Mouse (Mus musculus): Measurements from ENCODE around the gene Zfp39. TPM values are rescaled to one million over a fixed set of nuclear protein-coding genes. Genes with fewer than 3 reads are reported as not detected.
"Not testable (repeated sequence)": the region's sequence is repeated elsewhere in the genome, so short reads cannot be mapped to it uniquely, and the experiment has no call there.

Zfp39 gene
- polyA plus RNA-seq, 1 experiment from 2014 or later = 6.1 TPM

DNA sequence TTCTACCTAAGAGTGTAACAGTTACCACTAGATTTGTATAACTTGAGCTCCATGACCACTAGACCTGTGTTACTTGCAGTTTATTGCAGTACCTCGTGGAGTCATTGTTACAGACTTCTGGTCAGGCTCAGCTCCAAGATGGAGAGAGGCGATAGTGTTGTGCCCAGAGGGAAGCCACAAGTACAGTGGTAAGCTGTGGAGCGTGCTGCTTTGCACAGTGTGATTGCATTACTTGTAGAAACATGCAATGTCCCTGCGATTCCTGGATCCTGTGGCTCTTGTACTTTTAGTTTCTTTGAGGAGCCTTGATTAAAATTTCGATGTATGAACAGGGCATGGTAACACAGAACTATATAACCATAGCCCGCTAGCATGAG, 36.1 kb downstream of the Zfp39 start:
- whole genome bisulfite sequencing (ENCODE audit: insufficient replicate concordance) = 69% methylated on average over 6 of the region's 6 CpGs
- no peak for ATAC-seq
- H3K27me3 ChIP-seq (replicated peaks) = 0 out of 2 replicates have a peak, but pooled peaks cover 6% of the 10 kb centered on the region
- H3K9me3 ChIP-seq (replicated peaks) = no peaks in the 10 kb centered on the region
- peak overlapping the region; percentile 83 for H3K9ac ChIP-seq
- H3K27ac ChIP-seq = no peak overlapping the region; the same call in 1 of the 2 replicates
- peaks cover 26% of the 10 kb centered on the region for H3K36me3 ChIP-seq
- peaks cover 17% of the 10 kb centered on the region for H3K4me1 ChIP-seq
- H3K4me3 ChIP-seq = peak overlapping the region; percentile 82
- peak overlapping the region; percentile 87 for H3K4me2 ChIP-seq

DNA sequence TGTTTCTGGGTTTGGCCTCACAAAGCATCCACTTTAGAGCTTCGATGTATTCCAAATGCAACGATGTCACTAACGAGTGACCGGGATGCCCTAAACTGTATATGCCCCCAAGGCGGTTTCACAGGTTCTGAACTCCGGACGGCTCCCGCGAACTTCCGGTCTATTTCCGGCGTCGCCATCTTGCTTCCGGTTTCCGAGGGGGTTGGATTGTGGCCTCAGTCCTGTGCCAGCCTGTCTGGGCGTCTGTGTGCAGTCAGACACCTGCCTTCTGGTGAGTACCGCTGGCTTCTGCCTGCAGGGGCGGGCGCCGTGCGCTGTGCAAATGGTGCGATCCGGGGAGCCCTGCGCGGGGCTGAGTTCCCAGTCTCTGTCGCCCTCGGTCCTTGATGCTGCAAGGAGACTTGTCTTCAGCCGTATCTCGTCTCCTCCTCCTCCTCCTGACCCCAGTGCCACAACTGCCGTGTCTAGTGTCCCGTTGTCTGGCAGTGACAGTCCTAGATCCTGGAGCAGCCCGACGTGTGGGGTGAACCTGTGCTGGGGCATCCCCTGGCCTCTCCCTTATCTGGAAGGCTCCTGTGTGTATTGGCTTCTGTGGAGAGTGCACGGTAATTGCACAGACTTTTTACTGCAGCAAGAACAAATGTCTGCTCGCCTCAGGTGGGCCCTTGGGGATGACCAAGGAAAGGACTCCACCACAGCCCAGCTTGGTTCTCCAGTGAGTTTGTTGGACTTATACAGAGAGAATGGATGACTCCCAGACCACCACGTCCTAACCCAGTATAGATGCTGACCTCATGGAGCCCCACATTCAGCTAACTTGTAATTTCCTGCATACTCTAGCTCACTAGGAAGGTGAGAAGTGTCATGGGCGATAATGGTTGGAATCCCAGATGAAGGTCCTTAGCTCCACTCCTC, 36.7 kb downstream of the Zfp39 start, which contains the start of gene 2810021J22Rik:
Gene 2810021J22Rik, plus strand, starts transcription at position 178 of the 915 bp plus-strand sequence.
- H3K9ac ChIP-seq = peak within 1 kb of the TSS; percentile 83
- H3K36me3 ChIP-seq = peaks cover 26% of the 10 kb centered on the region
- WGBS (ENCODE audit: insufficient replicate concordance) = 3% methylated on average over 37 of the region's 37 CpGs
- no peaks in the 10 kb centered on the region for H3K9me3 ChIP-seq (replicated peaks)
- 0 out of 2 replicates have a peak, but pooled peaks cover 6% of the 10 kb centered on the region for H3K27me3 ChIP-seq (replicated peaks)
- H3K4me2 ChIP-seq = peak within 1 kb of the TSS; percentile 87
- H3K4me1 ChIP-seq = peaks cover 17% of the 10 kb centered on the region
- H3K4me3 ChIP-seq = peak within 1 kb of the TSS; percentile 82
- peak; percentile 91 for ATAC-seq
- H3K27ac ChIP-seq = peak within 1 kb of the TSS; percentile 91

DNA sequence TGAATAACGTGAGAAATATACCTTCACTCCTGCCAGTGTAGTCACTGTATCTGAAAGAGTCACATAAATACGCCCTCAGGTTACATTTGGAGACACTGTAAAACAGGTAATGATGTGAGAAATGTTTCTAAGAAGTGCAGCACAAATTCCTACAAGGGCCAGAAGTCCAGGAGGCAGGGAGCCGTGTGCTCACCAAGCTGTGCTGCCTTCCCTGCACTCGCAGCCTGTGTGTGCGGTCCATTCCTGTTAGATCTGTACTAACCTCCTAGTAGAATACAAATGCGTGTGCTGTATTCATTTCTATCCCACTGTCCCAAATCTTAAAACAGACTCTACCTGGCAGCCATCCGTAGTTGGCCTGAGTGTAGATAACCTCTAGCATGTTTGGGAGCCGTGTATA, 43.3 kb downstream of the Zfp39 start:
- 85% methylated on average over 8 of the region's 8 CpGs for WGBS (ENCODE audit: insufficient replicate concordance)
- no peak overlapping the region for H3K9ac ChIP-seq
- peaks cover 51% of the 10 kb centered on the region for H3K36me3 ChIP-seq
- no peak overlapping the region for H3K4me2 ChIP-seq
- no peaks in the 10 kb centered on the region for H3K4me1 ChIP-seq
- no peak overlapping the region for H3K4me3 ChIP-seq
- peaks cover 29% of the 10 kb centered on the region for H3K9me3 ChIP-seq (replicated peaks)
- 0 out of 2 replicates have a peak, but pooled peaks cover 4% of the 10 kb centered on the region for H3K27me3 ChIP-seq (replicated peaks)
- no peak for ATAC-seq
- H3K27ac ChIP-seq = no peak overlapping the region

DNA sequence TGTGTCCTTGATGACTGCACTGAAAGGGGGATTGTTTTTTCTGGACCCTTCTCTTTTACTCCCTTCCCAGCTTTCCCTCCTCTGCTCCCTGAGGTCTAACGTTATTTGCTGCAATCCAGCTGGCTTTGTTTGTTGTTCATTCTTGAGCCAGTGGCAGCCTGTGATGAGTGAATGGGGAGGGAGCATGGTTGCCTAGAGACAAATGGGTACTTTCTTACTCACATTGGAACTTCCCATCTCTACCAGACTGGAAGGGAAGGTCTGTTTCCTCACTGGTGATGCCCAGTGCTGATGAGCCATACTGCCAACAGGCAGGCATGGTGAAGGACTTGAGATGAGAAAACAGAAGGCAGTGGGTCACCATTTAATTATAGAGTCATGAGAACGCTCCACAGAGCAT, 54.3 kb downstream of the Zfp39 start:
- no peak for ATAC-seq
- WGBS (ENCODE audit: insufficient replicate concordance) = 59% methylated on average over 2 of the region's 2 CpGs
- H3K4me3 ChIP-seq = no peak overlapping the region
- H3K27ac ChIP-seq = no peak overlapping the region
- H3K36me3 ChIP-seq = peaks cover 40% of the 10 kb centered on the region
- 0 out of 2 replicates have a peak, but pooled peaks cover 5% of the 10 kb centered on the region for H3K27me3 ChIP-seq (replicated peaks)
- H3K4me1 ChIP-seq = peaks cover 10% of the 10 kb centered on the region
- H3K4me2 ChIP-seq = no peak overlapping the region
- no peak overlapping the region for H3K9ac ChIP-seq
- H3K9me3 ChIP-seq (replicated peaks) = no peaks in the 10 kb centered on the region

DNA sequence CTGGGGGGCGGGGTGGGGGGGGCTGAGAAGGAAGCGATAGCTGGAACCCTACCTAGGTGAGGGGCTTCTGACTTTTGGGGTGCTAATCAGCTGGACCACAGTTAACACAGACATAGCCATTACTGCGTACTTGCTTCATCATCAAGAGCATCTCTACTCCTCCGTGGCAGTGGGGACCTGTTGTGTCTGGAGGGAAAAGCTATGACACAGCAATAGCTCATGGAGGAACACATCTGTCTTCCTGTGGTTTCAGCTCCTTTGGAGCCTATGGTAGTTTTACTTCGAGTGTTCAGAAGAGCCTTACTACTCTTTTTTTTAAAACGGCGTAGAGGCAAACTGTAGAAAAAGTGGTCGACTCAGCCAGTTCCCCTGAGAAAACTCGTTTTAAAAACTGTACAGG, 56.4 kb downstream of the Zfp39 start:
- Histone ChIP-seq H3K4me1 (peaks cover 10% of the 10 kb centered on the region), H3K4me3 (peak overlapping the region; percentile 81), H3K36me3 (peaks cover 30% of the 10 kb centered on the region), H3K27me3 (replicated peaks) (0 out of 2 replicates have a peak, but pooled peaks cover 8% of the 10 kb centered on the region), H3K27ac (peak overlapping the region; percentile 79), H3K4me2 (peak overlapping the region; percentile 82), H3K9me3 (replicated peaks) (no peaks in the 10 kb centered on the region), H3K9ac (peak overlapping the region; percentile 87)
- WGBS (ENCODE audit: insufficient replicate concordance) = 29% methylated on average over 9 of the region's 9 CpGs
- 0 out of 2 replicates have a peak, but pooled peaks have one; percentile 4 for ATAC-seq

DNA sequence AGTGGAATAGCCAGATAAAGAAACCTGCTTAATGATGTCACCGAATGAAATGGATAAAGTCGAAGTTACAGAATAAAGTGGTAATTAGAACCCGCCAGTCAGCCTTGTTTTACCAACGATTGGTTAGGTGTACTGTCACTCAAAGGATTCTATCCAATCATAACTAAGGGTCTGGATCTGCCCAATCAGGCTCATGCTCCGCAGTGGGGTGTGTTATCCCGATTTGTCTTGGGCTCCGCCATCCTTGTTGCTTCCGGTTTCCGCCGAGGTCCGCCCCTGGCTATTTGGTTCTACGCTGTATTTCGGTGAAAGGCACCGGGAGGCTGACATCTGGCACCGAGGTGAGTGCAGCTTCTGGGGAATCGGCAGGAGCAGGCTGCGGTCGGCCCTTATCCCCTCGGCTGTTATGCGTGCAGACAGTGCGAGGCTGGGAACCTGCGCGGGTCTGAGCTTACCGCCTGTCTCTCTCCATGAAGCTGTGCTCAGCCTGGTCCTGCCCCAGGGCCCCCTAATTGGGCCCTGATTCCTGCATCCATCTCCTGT, 57.0 kb downstream of the Zfp39 start, which contains the start of gene Gm12258:
Gene Gm12258, plus strand, starts transcription at position 240 of the 543 bp plus-strand sequence.
- no peaks in the 10 kb centered on the region for H3K9me3 ChIP-seq (replicated peaks)
- H3K4me1 ChIP-seq = peaks cover 10% of the 10 kb centered on the region
- H3K27me3 ChIP-seq (replicated peaks) = 0 out of 2 replicates have a peak, but pooled peaks cover 8% of the 10 kb centered on the region
- peak; percentile 100 for ATAC-seq
- 1% methylated on average over 24 of the region's 24 CpGs for WGBS (ENCODE audit: insufficient replicate concordance)
- H3K36me3 ChIP-seq = peaks cover 23% of the 10 kb centered on the region
- H3K9ac ChIP-seq = peak within 1 kb of the TSS; percentile 87
- peak within 1 kb of the TSS; percentile 79 for H3K27ac ChIP-seq
- peak within 1 kb of the TSS; percentile 81 for H3K4me3 ChIP-seq
- H3K4me2 ChIP-seq = peak within 1 kb of the TSS; percentile 82

DNA sequence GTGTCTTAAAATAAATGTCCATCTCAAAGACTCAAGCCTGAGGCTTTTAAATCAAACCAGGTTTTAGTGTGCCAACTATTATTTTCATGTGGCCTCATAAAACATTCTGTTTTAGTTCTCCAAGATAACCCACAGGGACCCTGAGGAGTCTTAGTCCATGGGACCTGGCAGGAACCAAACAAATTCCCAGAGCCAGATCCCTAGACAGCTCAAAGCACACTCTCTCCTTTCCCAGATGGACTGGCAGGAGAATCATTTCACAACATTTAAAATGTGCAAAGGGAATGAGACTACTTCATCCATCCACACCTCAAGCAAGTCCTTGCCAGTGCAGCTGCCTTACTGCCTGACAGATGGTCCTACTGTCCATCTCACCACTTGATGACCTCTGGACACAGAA, 65.1 kb downstream of the Zfp39 start, which contains the start of gene Olfr311:
Gene Olfr311, plus strand, starts transcription at position 301 of the 400 bp plus-strand sequence.
- not testable (repeated sequence) for H3K27me3 ChIP-seq (replicated peaks); H3K9me3 ChIP-seq (replicated peaks); ATAC-seq; H3K27ac ChIP-seq; H3K36me3 ChIP-seq; H3K4me2 ChIP-seq; H3K4me3 ChIP-seq; H3K9ac ChIP-seq; H3K4me1 ChIP-seq

Other genes starting within 250 kb of the Zfp39 start
- not detected in 2 replicates for gene Olfr322, start 245.4 kb downstream of the Zfp39 start, polyA plus RNA-seq (2016; fragmentation: Nextera tagmentation; extraction: Ambion mirVana)
- not detected in 2 replicates for gene Olfr320, start 223.1 kb downstream of the Zfp39 start, polyA plus RNA-seq (2016; fragmentation: Nextera tagmentation; extraction: Ambion mirVana)
- not detected in 2 replicates for gene Olfr319, start 205.1 kb downstream of the Zfp39 start, polyA plus RNA-seq (2016; fragmentation: Nextera tagmentation; extraction: Ambion mirVana)
- not detected in 2 replicates for gene Olfr318, start 180.2 kb downstream of the Zfp39 start, polyA plus RNA-seq (2016; fragmentation: Nextera tagmentation; extraction: Ambion mirVana)
- not detected in 2 replicates for gene Olfr317, start 165.0 kb downstream of the Zfp39 start, polyA plus RNA-seq (2016; fragmentation: Nextera tagmentation; extraction: Ambion mirVana)
- not detected in 2 replicates for gene Olfr316, start 151.5 kb downstream of the Zfp39 start, polyA plus RNA-seq (2016; fragmentation: Nextera tagmentation; extraction: Ambion mirVana)
- not detected in 2 replicates for gene Olfr315, start 131.0 kb downstream of the Zfp39 start, polyA plus RNA-seq (2016; fragmentation: Nextera tagmentation; extraction: Ambion mirVana)
- not detected in 2 replicates for gene Olfr314, start 121.3 kb downstream of the Zfp39 start, polyA plus RNA-seq (2016; fragmentation: Nextera tagmentation; extraction: Ambion mirVana)
- gene Fam183b, start 102.3 kb downstream of the Zfp39 start, polyA plus RNA-seq (2016; fragmentation: Nextera tagmentation; extraction: Ambion mirVana) = 0.31 TPM in 1 of 2 replicates, not detected in the other
- not detected in 2 replicates for gene Olfr313, start 89.2 kb downstream of the Zfp39 start, polyA plus RNA-seq (2016; fragmentation: Nextera tagmentation; extraction: Ambion mirVana)
- gene Olfr312, start 75.0 kb downstream of the Zfp39 start, polyA plus RNA-seq (2016; fragmentation: Nextera tagmentation; extraction: Ambion mirVana) = not detected in 2 replicates
- not detected in 2 replicates for gene Olfr311, start 65.0 kb downstream of the Zfp39 start, polyA plus RNA-seq (2016; fragmentation: Nextera tagmentation; extraction: Ambion mirVana)
- 2.5 and 2.8 TPM in 2 replicates for gene Gm12258, start 57.1 kb downstream of the Zfp39 start, polyA plus RNA-seq (2016; fragmentation: Nextera tagmentation; extraction: Ambion mirVana)
- gene 2810021J22Rik, start 37.0 kb downstream of the Zfp39 start, polyA plus RNA-seq (2016; fragmentation: Nextera tagmentation; extraction: Ambion mirVana) = 3.2 and 3.6 TPM in 2 replicates
- 9.5 and 10.9 TPM in 2 replicates for gene Btnl10, start 13.7 kb upstream of the Zfp39 start, polyA plus RNA-seq (2016; fragmentation: Nextera tagmentation; extraction: Ambion mirVana)
- 200 and 207 TPM in 2 replicates for gene Rnf187, start 34.7 kb upstream of the Zfp39 start, polyA plus RNA-seq (2016; fragmentation: Nextera tagmentation; extraction: Ambion mirVana)
- gene Hist3h2ba, start 44.7 kb upstream of the Zfp39 start, polyA plus RNA-seq (2016; fragmentation: Nextera tagmentation; extraction: Ambion mirVana) = 5.3 and 5.7 TPM in 2 replicates
- gene Hist3h2a, start 50.5 kb upstream of the Zfp39 start, polyA plus RNA-seq (2016; fragmentation: Nextera tagmentation; extraction: Ambion mirVana) = 14.3 and 16.9 TPM in 2 replicates
- 0.07 and 0.13 TPM in 2 replicates for gene Trim17, start 50.5 kb upstream of the Zfp39 start, polyA plus RNA-seq (2016; fragmentation: Nextera tagmentation; extraction: Ambion mirVana)
- gene Trim11, start 73.9 kb upstream of the Zfp39 start, polyA plus RNA-seq (2016; fragmentation: Nextera tagmentation; extraction: Ambion mirVana) = 11.2 and 11.5 TPM in 2 replicates
- 0.42 and 0.51 TPM in 2 replicates for gene Obscn, start 232.2 kb upstream of the Zfp39 start, polyA plus RNA-seq (2016; fragmentation: Nextera tagmentation; extraction: Ambion mirVana)

Data from liver, embryonic 12.5 days (tissue).